Mouse (Mus musculus) ovary, postnatal 14 days (tissue): ENCODE data around the gene Sarnp.
A peak's percentile ranks its signal among the peaks of the same experiment; 100 is the strongest.

ENCODE experiments used
- DNase-seq: peaks from one replicate; pipeline ENCODE4 v3.0.0; 2022; ENCODE audit warnings: low spot score

The Sarnp gene

DNA sequence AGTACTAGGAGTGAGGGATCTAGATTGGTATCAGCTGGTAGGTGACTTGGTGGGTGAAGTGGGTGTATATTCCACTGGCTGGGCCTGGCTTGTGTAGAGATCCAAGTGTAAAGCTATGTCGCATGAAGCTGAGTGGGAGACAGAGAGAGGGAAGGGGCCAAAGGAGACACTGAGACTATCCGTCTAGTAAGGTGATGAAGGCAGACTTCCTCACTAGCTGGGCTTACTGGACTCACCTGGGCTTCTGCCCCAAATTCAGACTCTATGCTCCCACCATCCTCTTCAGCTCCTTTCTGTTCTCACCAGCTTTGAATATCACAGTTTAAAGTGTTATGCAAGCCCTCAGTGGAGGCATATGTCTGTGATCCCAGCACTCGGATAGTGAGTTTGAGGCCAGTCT, 99.5 kb downstream of the Sarnp start:
- no peak for DNase-seq

DNA sequence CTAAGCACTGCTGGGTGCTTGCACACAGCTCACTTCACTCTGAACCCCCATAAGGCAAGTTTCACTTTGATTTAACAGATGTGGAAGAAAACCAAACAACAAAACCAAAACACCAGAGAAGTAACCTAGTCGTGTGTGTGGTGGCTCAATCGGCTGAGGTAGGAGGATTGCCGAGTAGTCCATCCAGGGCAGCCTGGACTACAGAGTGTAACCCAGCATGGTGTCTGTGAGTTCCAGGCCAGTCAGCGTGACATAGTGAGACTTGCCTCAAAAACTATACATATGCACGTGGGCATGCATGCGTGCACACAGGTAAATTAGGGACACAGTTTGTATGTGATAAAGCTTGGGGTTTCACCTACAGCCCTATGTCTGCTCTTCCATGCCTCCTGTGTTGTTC, 100.3 kb downstream of the Sarnp start:
- no peak for DNase-seq

DNA sequence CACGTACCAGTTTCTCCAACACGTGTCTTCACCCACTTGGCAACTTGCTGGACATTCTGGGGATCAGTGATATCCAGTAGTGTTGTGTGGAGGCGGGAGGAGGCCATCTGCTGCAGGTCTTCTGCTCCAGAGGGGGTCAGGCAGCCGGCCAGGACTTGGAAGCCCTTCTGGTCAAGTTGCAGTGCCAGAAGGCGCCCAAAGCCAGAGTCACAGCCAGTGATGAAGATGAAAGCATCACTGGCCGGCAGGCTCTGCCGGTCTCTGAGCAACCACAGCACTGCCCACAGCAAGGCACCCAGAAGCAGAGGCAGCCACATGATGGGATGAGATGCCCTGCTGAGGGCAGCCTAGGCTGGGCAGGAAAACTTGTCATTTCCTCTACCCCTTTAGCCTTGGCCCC, 101.1 kb downstream of the Sarnp start:
- no peak for DNase-seq

DNA sequence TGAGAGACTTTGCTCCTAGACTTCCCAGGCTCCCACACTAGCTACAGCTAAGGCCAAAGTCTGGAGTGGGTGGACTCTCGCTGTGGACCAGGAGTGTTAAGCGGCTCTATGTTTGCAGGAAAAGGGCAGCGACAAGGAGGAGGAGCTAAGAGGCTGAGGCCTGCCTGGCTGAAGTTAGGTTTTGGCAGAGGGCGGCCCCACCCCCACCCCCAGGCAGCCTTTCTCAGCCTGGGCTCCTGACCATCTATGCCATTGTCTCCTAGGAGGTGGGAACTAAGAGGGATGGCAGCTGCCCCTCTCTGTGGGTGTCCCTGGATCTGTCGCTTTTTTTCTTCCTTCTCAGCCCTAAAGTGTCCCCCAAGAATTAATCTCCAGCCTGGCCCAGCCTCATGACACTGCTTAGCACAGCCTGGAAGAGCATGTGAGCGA, 102.1 kb downstream of the Sarnp start:
- DNase-seq, result no peak

DNA sequence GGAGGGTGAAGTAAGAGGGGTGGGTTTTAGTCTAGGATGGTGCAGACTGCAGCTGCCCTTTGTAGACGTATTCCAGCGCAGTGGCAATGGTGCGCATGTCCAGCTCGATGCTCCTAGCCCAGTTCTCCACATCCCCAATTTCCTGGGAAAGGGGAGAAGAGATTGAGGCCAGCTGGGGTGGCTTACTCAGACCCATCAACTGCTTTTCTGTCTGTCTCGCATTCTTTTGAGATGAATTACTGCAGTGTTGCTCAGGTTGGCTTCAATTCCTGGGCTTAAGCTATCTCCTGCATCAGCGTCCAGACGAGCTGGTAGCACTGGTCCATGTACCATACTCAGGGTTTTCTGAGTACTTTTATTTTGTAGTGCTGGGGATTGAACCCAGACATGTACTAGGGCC, 102.8 kb downstream of the Sarnp start:
- no peak for DNase-seq

DNA sequence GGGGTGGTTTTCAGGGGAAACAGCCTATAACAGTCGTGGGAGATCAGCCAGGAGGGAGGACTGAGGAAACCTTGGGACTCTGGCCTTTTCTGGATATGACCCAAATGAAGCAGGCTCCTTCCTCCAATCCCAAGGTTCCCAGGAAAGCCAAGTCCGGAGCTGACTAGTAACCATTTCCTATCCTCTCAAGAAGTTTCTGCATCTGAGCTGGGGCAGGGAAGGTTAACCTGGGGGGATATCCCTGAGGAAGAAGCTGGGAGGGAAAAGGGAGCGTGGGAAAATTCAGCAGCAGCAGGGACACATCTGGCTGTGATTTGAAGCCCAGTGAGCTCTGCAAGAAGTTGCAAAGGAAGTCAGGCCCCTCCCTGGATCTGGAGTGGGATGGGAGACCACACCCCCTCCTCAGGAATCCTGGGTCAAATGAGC, 103.6 kb downstream of the Sarnp start:
- no peak for DNase-seq

DNA sequence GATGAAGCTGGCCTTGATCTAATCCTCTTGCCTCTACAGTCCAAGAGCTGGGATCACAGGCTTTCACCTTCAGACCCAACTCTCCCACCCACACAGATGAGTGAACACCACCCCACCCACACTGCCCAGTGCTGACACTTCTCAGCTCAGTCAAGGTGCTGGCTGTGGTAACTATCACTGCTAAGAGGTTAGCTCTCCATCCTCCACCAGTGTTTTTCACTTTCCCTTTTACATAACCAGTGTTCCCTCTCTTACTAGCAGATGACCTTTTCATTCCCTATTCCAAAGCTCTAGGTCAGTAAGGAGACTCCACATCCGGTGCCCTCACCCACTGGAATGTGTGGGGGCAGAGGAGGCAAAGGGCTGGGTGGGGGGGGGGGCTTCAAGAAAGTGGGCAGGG, 104.1 kb downstream of the Sarnp start:
- DNase-seq, result no peak

DNA sequence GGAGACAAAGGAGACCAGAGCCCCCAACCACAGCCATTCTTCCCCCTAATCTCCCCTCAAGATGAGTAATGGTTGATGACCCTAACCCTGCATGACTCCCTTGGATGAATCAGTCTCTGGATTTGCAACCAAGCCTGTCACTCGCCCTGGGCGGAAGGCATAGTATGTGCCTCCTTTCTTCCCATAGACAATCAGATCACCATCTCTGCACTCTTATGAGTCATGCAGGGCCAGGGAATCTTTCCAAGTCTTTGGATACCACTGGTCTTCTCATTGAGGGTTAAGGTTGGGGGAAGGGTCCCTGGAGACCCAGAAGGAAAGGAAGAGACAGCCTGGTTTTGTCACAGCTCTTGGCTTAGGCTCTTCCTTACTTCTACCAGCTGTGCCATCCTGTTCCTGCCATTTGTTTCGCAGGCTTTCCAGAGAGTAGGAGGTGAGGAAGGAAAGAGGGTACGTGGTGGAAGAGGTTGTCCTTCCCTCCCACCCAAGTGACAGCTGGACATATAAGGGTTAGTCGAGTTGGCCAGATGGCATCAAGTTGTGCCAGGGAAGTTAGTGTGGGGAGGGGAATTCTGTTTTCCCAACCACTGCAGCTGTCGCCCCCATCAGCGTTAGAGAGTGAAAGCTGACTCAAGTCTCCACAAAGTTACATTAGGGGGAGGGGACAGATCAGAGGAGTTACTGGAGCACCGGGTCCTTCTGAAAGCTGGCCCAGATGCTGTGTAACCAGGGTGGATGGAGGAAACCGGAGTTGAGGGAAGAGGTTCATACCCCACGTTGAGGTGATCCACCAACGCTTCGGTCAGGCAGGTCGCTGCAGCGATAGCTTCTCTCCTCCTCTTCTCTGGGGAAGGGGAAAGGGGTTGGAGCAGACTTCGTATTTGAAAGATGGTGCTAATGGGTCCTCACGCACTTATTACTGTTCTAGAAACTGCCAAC, 105.0 kb downstream of the Sarnp start:
- no peak for DNase-seq

DNA sequence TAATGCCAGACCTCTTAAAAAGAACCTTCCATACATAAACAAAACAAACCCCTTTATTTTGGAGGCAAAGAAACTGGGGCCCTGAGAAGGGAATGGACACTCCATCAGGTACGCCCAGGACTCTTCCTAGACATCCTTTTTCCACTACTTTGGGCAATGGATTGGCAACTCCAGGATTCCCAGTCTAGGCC, 105.6 kb downstream of the Sarnp start, which contains the start of gene Rdh5:
Gene Rdh5, minus strand, starts transcription at position 67 of the 191 bp plus-strand sequence.
- no peak for DNase-seq

DNA sequence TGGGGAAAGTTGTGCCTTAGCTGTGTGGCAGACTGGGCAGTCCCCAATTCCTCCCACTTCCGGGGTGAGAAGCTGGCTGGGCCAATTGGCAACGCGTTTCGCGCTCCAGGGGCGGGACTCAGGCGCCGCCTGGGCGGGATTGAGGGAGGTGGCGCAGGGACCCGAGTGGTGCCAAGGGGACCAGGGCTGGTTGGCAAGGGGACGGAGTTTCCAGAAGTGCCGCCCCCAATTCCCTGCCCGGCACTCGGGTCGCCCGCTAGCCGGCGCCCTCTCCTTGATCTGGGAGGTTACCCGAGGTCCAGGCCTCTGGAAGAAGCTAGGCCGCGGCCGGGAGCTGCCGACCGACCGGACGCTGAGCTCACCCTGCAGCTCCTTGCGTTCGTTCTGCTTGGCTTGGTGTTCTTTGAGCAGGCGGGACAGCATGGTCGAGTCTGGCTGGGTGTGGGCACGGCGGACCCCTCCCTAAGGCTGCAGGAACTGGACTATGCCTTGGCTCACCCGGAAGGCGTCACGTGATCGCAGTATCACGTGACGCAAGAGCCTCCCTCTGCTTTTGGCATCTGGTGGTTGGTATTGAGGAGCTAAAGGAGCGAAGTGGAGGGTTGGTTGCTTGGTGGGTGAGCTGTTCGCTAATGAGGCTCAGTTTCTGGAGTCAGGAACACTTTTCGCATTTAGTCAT, 106.0 kb downstream of the Sarnp start:
- DNase-seq, result peak; percentile 92

DNA sequence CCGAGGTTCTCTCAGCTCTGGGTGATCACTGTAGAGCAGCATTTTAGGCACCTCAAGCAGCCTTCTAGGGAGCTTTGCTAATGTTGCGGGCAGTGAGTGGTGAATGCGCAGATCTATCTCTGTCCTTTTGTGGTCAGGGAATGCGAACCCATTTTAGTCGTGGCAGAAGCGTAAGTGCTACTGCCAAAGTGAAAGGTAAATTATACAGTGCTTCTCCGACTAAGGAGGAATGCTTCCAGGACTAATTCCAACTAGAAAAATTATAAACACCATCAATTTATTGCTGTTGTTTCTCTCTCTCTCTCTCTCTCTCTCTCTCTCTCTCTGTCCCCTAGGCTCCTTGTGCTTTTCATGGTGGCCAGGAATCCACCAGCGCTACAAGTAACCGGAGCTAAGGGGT, 106.8 kb downstream of the Sarnp start, which contains the start of gene Bloc1s1:
Gene Bloc1s1, minus strand, starts transcription at position 101 of the 400 bp plus-strand sequence.
- no peak for DNase-seq
